16 mouse cellular contexts compared by ENCODE assay signal in genomic region chr10:68102566-68102965, GRCm38 (mm10).
DNase-seq lines count a peak whose midpoint lies in the region; ATAC-seq and TF ChIP-seq lines count a peak whose summit lies in the region.
"Had no signal": no experiment of that assay in that cellular context is flagged by ENCODE, and none has a peak within 500 bp of the region (broad histone marks: within the 10 kb centered on the region; RNA-seq: fewer than 3 reads in every experiment).

No protein-coding gene starts in this region.

- H3K4me1 ChIP-seq in heart, embryonic 13.5 days = peaks cover 57% of the 10 kb centered on the region
- H3K4me1 ChIP-seq in hindbrain, embryonic 16.5 days (ENCODE audit: control insufficient read depth, insufficient read depth, low read depth, low read length) = peaks cover 21% of the 10 kb centered on the region

- peak overlapping the region; percentile 82 for H3K27ac ChIP-seq in layer of hippocampus, adult 2 months
- peak overlapping the region; percentile 56 for H3K27ac ChIP-seq in heart, embryonic 13.5 days (replicated peaks)
- H3K27ac ChIP-seq in hindbrain, embryonic 16.5 days (ENCODE audit: low read depth, low read length) = no peak overlapping the region
- H3K27ac ChIP-seq: embryonic facial prominence, embryonic 13.5 days; forebrain, embryonic 15.5 days; midbrain, embryonic 12.5 days had no signal

- H3K27me3 ChIP-seq in heart, embryonic 13.5 days (replicated peaks) = no peaks in the 10 kb centered on the region
- no peaks in the 10 kb centered on the region for H3K27me3 ChIP-seq in hindbrain, embryonic 16.5 days (replicated peaks; ENCODE audit: control insufficient read depth, insufficient read depth, low read length)
- H3K27me3 ChIP-seq: embryonic facial prominence, embryonic 13.5 days; forebrain, embryonic 15.5 days; kidney, embryonic 15.5 days; midbrain, embryonic 12.5 days had no signal

- peaks cover 49% of the 10 kb centered on the region for H3K36me3 ChIP-seq in heart, embryonic 13.5 days
- peaks cover 10% of the 10 kb centered on the region for H3K36me3 ChIP-seq in hindbrain, embryonic 16.5 days (ENCODE audit: control insufficient read depth, insufficient read depth, low read length)

- no peak for DNase-seq in layer of hippocampus, adult 2 months (ENCODE audit: low spot score in 2 of 2)
- no peak for DNase-seq in layer of hippocampus, adult 11-12 months (ENCODE audit: low spot score)
- no peak for DNase-seq in kidney, adult 8-10 months
- DNase-seq: adrenal gland, adult 8-10 months; thymus, postnatal 36 days had no signal

- TF ChIP-seq CTCF in layer of hippocampus, adult 2 months (conservative IDR thresholded peaks at IDR 0.05) = no peak

- no peak overlapping the region for H3K4me2 ChIP-seq in heart, embryonic 13.5 days
- no peak overlapping the region for H3K4me2 ChIP-seq in hindbrain, embryonic 16.5 days (ENCODE audit: low read length)
- H3K4me2 ChIP-seq: embryonic facial prominence, embryonic 13.5 days; forebrain, embryonic 15.5 days; kidney, embryonic 15.5 days; liver, embryonic 11.5 days; midbrain, embryonic 12.5 days had no signal

- peak; percentile 60 for ATAC-seq in erythroid progenitor cell, adult 5-6 weeks (replicated peaks; ENCODE audit: low FRiP score, poor library complexity, severe bottlenecking)
- no peak for ATAC-seq in heart, embryonic 13.5 days (ENCODE audit: extremely low read depth, insufficient number of reproducible peaks, low FRiP score, low TSS enrichment)
- peak; percentile 86 for ATAC-seq in megakaryocyte-erythroid progenitor cell, adult 5-6 weeks (replicated peaks; ENCODE audit: low FRiP score, low TSS enrichment, poor library complexity, severe bottlenecking)
- ATAC-seq in frontal cortex, adult (ENCODE audit: low TSS enrichment) = no peak
- no peak for ATAC-seq in hindbrain, embryonic 16.5 days
- ATAC-seq: forebrain, embryonic 15.5 days; lung, postnatal 0 days had no signal

- no peak overlapping the region for H3K4me3 ChIP-seq in layer of hippocampus, adult 2 months
- no peak overlapping the region for H3K4me3 ChIP-seq in heart, embryonic 13.5 days
- no peak overlapping the region for H3K4me3 ChIP-seq in hindbrain, embryonic 16.5 days (ENCODE audit: low read length)
- H3K4me3 ChIP-seq: embryonic facial prominence, embryonic 13.5 days; forebrain, embryonic 15.5 days; kidney, embryonic 15.5 days; midbrain, embryonic 12.5 days had no signal

- 60% methylated on average over 6 of the region's 6 CpGs for WGBS in heart, embryonic 13.5 days
- WGBS in hindbrain, embryonic 16.5 days = 95% methylated on average over 6 of the region's 6 CpGs

- H3K9me3 ChIP-seq in heart, embryonic 13.5 days = no peaks in the 10 kb centered on the region
- H3K9me3 ChIP-seq in hindbrain, embryonic 16.5 days (ENCODE audit: control insufficient read depth, low read length) = no peaks in the 10 kb centered on the region
- H3K9me3 ChIP-seq: embryonic facial prominence, embryonic 13.5 days; forebrain, embryonic 15.5 days; kidney, embryonic 15.5 days; midbrain, embryonic 12.5 days had no signal

- no peak overlapping the region for H3K9ac ChIP-seq in heart, embryonic 13.5 days
- H3K9ac ChIP-seq in hindbrain, embryonic 16.5 days (ENCODE audit: low read depth, low read length) = no peak overlapping the region
- H3K9ac ChIP-seq: embryonic facial prominence, embryonic 13.5 days; forebrain, embryonic 15.5 days; kidney, embryonic 15.5 days; midbrain, embryonic 12.5 days had no signal

Comparison
In these comparisons a context has a peak if more than half of its experiments do, and no peak if none do; other contexts are left out.
1. ATAC-seq: peak in erythroid progenitor cell, adult 5-6 weeks (single experiment) and megakaryocyte-erythroid progenitor cell, adult 5-6 weeks (single experiment); none in heart, embryonic 13.5 days (single experiment), frontal cortex, adult (single experiment) and hindbrain, embryonic 16.5 days (single experiment).